Mouse (Mus musculus) spleen, adult 2 months (tissue): ENCODE data around the gene Rbfox1. TPM values are rescaled to one million over a fixed set of nuclear protein-coding genes. Genes with fewer than 3 reads are reported as not detected.

ENCODE experiments used
- DNase-seq, 2 experiments: peaks; one replicate each; pipeline versions ENCODE4 v3.0.0 to v3.0.0-alpha.2; 2012 to 2021; ENCODE audit warnings: low spot score in 2 of 2, low read depth in 1 of 2
- H3K27ac ChIP-seq: fragments of 200-500 bp; 2 replicates; pipeline ENCODE4 v1.5.1; 2012; ENCODE audit warnings: low read length, inconsistent platforms; ENCODE audit not compliant: insufficient read depth
- H3K27me3 ChIP-seq: fragments of 200-500 bp; 2 replicates; pipeline ENCODE4 v1.6.1; 2012; ENCODE audit warnings: mild to moderate bottlenecking, moderate library complexity, low read length, inconsistent platforms; ENCODE audit not compliant: control insufficient read depth, insufficient read depth
- H3K36me3 ChIP-seq: fragments of 200-500 bp; 2 replicates; pipeline ENCODE4 v1.6.1; 2012; ENCODE audit warnings: mild to moderate bottlenecking, low read length, inconsistent platforms; ENCODE audit not compliant: control insufficient read depth, insufficient read depth
- H3K4me1 ChIP-seq: fragments of 200-500 bp; 2 replicates; pipeline ENCODE4 v1.6.1; 2011; ENCODE audit warnings: inconsistent platforms; ENCODE audit not compliant: control insufficient read depth, insufficient read depth, insufficient read length
- H3K4me3 ChIP-seq: fragments of 200-500 bp; 2 replicates; pipeline ENCODE4 v1.5.1; 2011; ENCODE audit warnings: mild to moderate bottlenecking, inconsistent platforms; ENCODE audit not compliant: insufficient read depth, insufficient read length; ENCODE audit errors: extremely low read depth
- CTCF ChIP-seq: fragments of 200-500 bp; IDR thresholded peaks from 2 replicates; pipeline ENCODE4 v1.5.1; 2011; ENCODE audit warnings: mild to moderate bottlenecking, inconsistent platforms; ENCODE audit not compliant: insufficient read depth, insufficient read length, insufficient replicate concordance; ENCODE audit errors: extremely low read depth
- POLR2A ChIP-seq: fragments of 200-500 bp; IDR thresholded peaks from 2 replicates; pipeline ENCODE4 v1.6.1; 2011; ENCODE audit warnings: low read depth, low read length, inconsistent platforms
- WGBS: fragments of 180-500 bp; shearing (Covaris S2); methylation state at CpG from one replicate; pipeline ENCODE4 v1.1.7; 2018; 5-methylcytosine and 5-hydroxymethylcytosine counted together
- polyA plus RNA-seq: library from polyadenylated mRNA; depleted of rRNA; stranded (reverse); fragments of >200 nt; gene quantifications from 2 replicates; pipeline ENCODE4 v1.2.3, GENCODE M21; 2012

The Rbfox1 gene
- polyA plus RNA-seq, 1 experiment = 1.0 TPM

DNA sequence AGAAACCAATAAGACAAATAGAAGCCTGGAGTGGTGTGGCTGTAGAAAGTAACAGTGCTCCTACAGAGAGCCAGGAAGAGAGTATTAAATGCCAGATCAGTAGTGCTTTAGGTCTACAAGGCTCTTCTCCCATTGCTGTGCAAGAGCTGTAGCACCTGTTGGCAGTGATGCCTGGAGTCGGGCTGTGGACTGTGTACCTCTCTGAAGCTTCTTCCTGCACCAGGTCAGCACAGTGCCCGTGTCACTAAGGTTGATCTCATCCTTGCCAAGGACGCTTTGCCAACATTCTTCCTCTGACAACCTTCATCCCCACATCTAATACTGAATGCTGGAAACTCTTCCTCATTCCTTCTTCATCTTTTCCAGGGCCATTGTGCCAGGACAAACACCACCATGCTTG is 127.7 kb downstream of the Rbfox1 start:
- Histone ChIP-seq H3K36me3 (no peaks in the 10 kb centered on the region), H3K27ac (no peak overlapping the region), H3K4me1 (no peaks in the 10 kb centered on the region), H3K27me3 (no peaks in the 10 kb centered on the region), H3K4me3 (no peak overlapping the region)
- no peak for TF ChIP-seq CTCF
- no peak for TF ChIP-seq POLR2A
- DNase-seq = no peak
- 81% methylated on average over 3 of the region's 3 CpGs for WGBS

DNA sequence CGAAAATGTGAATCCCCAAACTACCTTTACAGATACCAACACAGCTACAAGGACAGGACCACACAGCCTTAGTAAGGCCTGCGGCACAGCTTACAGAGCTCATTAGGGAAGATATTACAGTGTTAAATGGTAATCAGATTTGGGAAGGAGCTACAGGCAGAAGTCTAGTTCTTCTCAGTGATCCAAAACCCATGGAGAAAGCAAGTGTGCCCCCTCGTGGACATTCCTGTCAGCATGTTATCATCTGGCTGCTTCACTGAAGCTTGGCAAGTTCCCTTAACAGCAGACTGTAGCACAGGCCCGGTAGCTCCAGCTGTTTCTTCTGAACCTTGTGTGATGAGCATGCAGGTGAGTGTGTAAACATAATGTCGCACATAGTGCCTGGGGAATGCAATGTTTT is 133.5 kb downstream of the Rbfox1 start:
- WGBS = 40% methylated on average over 5 of the region's 5 CpGs
- TF ChIP-seq POLR2A (no peak), CTCF (no peak)
- DNase-seq = no peak

DNA sequence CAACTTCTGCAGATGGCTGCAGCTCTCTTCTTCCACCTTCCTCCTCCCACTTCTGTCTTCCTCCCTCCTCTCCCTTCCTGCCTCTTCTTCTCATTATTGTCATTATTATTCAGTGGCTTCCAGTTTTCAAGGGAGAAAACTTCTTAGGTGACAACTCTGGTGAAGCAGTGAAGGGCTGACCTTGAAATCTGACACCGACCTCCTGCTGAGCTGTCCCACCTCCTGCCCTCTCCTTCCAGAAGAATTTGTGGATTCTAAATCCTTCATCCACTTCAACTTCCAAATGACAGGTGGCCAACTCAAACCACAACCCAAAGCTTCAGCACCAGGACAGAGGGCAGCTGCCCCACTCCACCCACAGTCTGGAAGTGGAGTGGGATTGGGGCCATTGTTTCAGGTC is 134.2 kb downstream of the Rbfox1 start:
- Histone ChIP-seq H3K27me3 (no peaks in the 10 kb centered on the region), H3K27ac (no peak overlapping the region), H3K36me3 (no peaks in the 10 kb centered on the region), H3K4me1 (no peaks in the 10 kb centered on the region), H3K4me3 (no peak overlapping the region)
- no peak for DNase-seq
- no peak for TF ChIP-seq POLR2A
- TF ChIP-seq CTCF = no peak
- 38% methylated on average over 1 of the region's 1 CpGs for WGBS

More for the DNA sequence above, 133.5 kb downstream of the Rbfox1 start:
- no peak overlapping the region for H3K27ac ChIP-seq
- H3K4me1 ChIP-seq = no peaks in the 10 kb centered on the region
- no peaks in the 10 kb centered on the region for H3K27me3 ChIP-seq
- H3K36me3 ChIP-seq = no peaks in the 10 kb centered on the region
- no peak overlapping the region for H3K4me3 ChIP-seq

DNA sequence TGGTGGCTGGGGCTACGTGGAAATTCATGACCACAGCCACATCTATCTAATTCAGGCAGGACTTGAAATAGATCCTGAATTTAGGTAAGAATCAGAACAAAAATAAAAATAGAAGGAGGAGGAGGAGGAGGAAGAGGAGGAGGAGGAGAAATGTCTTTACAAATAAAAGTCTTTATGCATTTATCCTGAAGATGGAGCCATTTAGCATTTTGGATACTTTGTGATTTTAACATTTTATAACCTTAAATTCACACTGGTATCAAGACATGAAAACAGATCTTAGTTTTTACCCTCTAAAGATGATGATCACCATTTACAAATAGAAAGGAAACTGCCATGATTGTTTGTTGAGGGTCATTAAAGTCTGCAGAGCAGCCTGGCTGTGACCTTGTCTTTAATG is 146.1 kb downstream of the Rbfox1 start:
- Histone ChIP-seq H3K27me3 (no peaks in the 10 kb centered on the region), H3K36me3 (no peaks in the 10 kb centered on the region), H3K4me3 (no peak overlapping the region), H3K27ac (no peak overlapping the region), H3K4me1 (no peaks in the 10 kb centered on the region)
- 65% methylated on average over 1 of the region's 1 CpGs for WGBS
- DNase-seq = no peak
- TF ChIP-seq CTCF (no peak), POLR2A (no peak)

- WGBS = 92% methylated on average over 7 of the region's 7 CpGs
- Histone ChIP-seq H3K4me3 (no peak overlapping the region), H3K4me1 (no peaks in the 10 kb centered on the region), H3K27me3 (no peaks in the 10 kb centered on the region), H3K27ac (no peak overlapping the region), H3K36me3 (no peaks in the 10 kb centered on the region)
- DNase-seq = no peak
- TF ChIP-seq CTCF (no peak), POLR2A (no peak)
Observed at GRCm38 (mm10) chr16:6032563-6032962, 147.4 kb downstream of the Rbfox1 start.

- 79% methylated on average over 3 of the region's 3 CpGs for WGBS
Observed at GRCm38 (mm10) chr16:6034876-6035275, 149.7 kb downstream of the Rbfox1 start.

DNA sequence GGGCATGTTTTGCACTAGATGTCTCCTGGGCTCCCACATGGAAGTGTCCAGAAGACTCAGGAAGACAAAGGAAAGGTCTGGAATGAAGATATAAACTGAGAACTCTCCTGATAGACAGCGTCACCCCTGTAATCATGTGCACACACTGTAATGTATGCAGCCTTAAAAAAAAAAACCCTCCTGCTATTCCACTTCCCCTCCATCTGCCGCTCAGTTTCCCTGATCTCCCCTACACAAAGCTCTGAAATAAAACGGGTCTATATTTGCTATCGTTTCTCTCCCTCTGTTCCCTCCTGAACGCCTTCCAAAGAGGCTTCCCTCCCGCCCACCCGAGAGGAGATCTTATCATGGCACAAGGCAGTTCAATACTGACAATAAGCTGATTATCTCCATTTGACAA is 151.9 kb downstream of the Rbfox1 start:
- 79% methylated on average over 7 of the region's 7 CpGs for WGBS
- H3K4me3 ChIP-seq = no peak overlapping the region

More at GRCm38 (mm10) chr16:6034876-6035275, 149.7 kb downstream of the Rbfox1 start:
- Histone ChIP-seq H3K27me3 (no peaks in the 10 kb centered on the region), H3K4me3 (no peak overlapping the region), H3K36me3 (no peaks in the 10 kb centered on the region), H3K4me1 (no peaks in the 10 kb centered on the region), H3K27ac (no peak overlapping the region)
- no peak for TF ChIP-seq CTCF
- no peak for TF ChIP-seq POLR2A
- no peak for DNase-seq

More for the DNA sequence above, 151.9 kb downstream of the Rbfox1 start:
- no peak for TF ChIP-seq CTCF
- no peak for TF ChIP-seq POLR2A
- Histone ChIP-seq H3K36me3 (no peaks in the 10 kb centered on the region), H3K4me1 (no peaks in the 10 kb centered on the region), H3K27me3 (no peaks in the 10 kb centered on the region), H3K27ac (no peak overlapping the region)
- DNase-seq = no peak
